Mouse (Mus musculus) ES-Bruce4 (cell line): ENCODE measurements around the gene Hacd3.

Experiments
- CTCF ChIP-seq: IDR thresholded peaks from one replicate; pipeline ENCODE4 v1.8.1; 2011; ENCODE audit warnings: low read depth, low read length
- POLR2A ChIP-seq: IDR thresholded peaks from one replicate; pipeline ENCODE4 v1.8.1; 2011; ENCODE audit warnings: low read length; ENCODE audit not compliant: insufficient read depth

DNA sequence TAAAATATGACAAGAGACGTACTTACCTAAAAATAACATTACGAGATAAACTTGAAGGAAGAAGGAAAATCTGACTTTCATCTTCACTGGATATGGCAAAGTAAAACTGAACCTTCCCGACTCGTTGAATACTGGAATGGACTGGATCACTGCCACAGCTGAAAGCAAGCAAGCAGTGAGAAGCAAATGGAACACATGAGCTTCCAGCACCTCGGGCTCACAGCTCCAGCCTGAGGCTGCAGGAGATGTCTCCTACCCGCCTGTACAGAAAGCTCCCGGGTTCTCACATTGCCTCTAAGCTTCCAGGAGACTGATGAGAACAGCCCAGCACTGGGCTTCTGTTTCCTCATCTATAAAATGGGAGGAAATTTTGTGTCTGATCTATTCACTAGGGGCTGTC is 31.2 kb downstream of the Hacd3 start:
- no peak for TF ChIP-seq POLR2A
- TF ChIP-seq CTCF, result no peak
